Mouse (Mus musculus) liver, postnatal 0 days (tissue): ENCODE data around the gene Gm10490.

ENCODE experiments used
- CTCF ChIP-seq: sonication (generic); IDR thresholded peaks from 2 replicates; pipeline ENCODE4 v1.5.1; 2016; ENCODE audit warnings: antibody characterized with exemption, low read depth
- EP300 ChIP-seq: IDR thresholded peaks from 2 replicates; pipeline ENCODE4 v1.6.1; 2016; ENCODE audit warnings: antibody characterized with exemption, low read depth, mild to moderate bottlenecking

- TF ChIP-seq EP300 (no peak), CTCF (no peak)
Measured at GRCm38 (mm10) chrX:7878495-7878894, 30.8 kb upstream of the Gm10490 start.
